Mouse (Mus musculus) MEL (cell line): ENCODE data around the gene Vac14.

Experiments used
- CHD2 ChIP-seq: IDR thresholded peaks from 2 replicates; pipeline ENCODE4 v1.6.1; 2011; ENCODE audit warnings: low read length, improper control_type of control experiment
- CTCF ChIP-seq, 3 experiments: IDR thresholded peaks in 2 of 3; conservative IDR thresholded peaks in 1 of 3; 2 replicates each; pipeline ENCODE4 v1.5.1; 2011 to 2012; ENCODE audit warnings: low read length in 3 of 3, low read depth in 2 of 3, mild to moderate bottlenecking in 2 of 3, improper control_type of control experiment in 1 of 3, inconsistent platforms in 1 of 3, mixed read lengths in 1 of 3, moderate library complexity in 1 of 3; ENCODE audit not compliant: control insufficient read depth in 1 of 3, insufficient read depth in 1 of 3, poor library complexity in 1 of 3, severe bottlenecking in 1 of 3
- ELF1 ChIP-seq: IDR thresholded peaks from 2 replicates; pipeline ENCODE4 v1.6.1; 2014; ENCODE audit warnings: low read depth, mild to moderate bottlenecking, inconsistent platforms, low read length, improper control_type of control experiment, moderate library complexity
- EP300 ChIP-seq, 2 experiments: IDR thresholded peaks; 2 replicates each; pipeline ENCODE4 v1.6.1; 2011; ENCODE audit warnings: improper control_type of control experiment in 2 of 2, low read length in 2 of 2, low read depth in 1 of 2, mild to moderate bottlenecking in 1 of 2
- GATA1 ChIP-seq: IDR thresholded peaks from 2 replicates; pipeline ENCODE4 v1.6.1; 2011; ENCODE audit warnings: low read depth, low read length, improper control_type of control experiment
- MAFK ChIP-seq: IDR thresholded peaks from 2 replicates; pipeline ENCODE4 v1.6.1; 2011; ENCODE audit warnings: low read depth, mild to moderate bottlenecking, low read length, improper control_type of control experiment, borderline replicate concordance
- NELFE ChIP-seq: IDR thresholded peaks from 2 replicates; pipeline ENCODE4 v1.6.1; 2011; ENCODE audit warnings: low read depth, low read length, improper control_type of control experiment
- POLR2A ChIP-seq, 2 experiments: IDR thresholded peaks; 2 replicates each; pipeline ENCODE4 v1.6.1; 2011 to 2012; ENCODE audit warnings: low read length in 2 of 2, mild to moderate bottlenecking in 2 of 2, control low read depth in 1 of 2, improper control_type of control experiment in 1 of 2, low read depth in 1 of 2, moderate library complexity in 1 of 2; ENCODE audit not compliant: control insufficient read depth in 1 of 2, insufficient read depth in 1 of 2, poor library complexity in 1 of 2
- RAD21 ChIP-seq: IDR thresholded peaks from 2 replicates; pipeline ENCODE4 v1.6.1; 2011; ENCODE audit warnings: mild to moderate bottlenecking, low read depth, low read length, improper control_type of control experiment
- USF1 ChIP-seq: IDR thresholded peaks from 2 replicates; pipeline ENCODE4 v1.6.1; 2014; ENCODE audit warnings: low read depth, mild to moderate bottlenecking, inconsistent platforms, low read length, improper control_type of control experiment, moderate library complexity
- ZC3H11A ChIP-seq: IDR thresholded peaks from 2 replicates; pipeline ENCODE4 v1.6.1; 2012; ENCODE audit warnings: low read depth, mild to moderate bottlenecking, inconsistent platforms, low read length, improper control_type of control experiment
- ZKSCAN1 ChIP-seq: IDR thresholded peaks from 2 replicates; pipeline ENCODE4 v1.6.1; 2012; ENCODE audit warnings: low read depth, mild to moderate bottlenecking, inconsistent platforms, low read length, improper control_type of control experiment, moderate library complexity

DNA sequence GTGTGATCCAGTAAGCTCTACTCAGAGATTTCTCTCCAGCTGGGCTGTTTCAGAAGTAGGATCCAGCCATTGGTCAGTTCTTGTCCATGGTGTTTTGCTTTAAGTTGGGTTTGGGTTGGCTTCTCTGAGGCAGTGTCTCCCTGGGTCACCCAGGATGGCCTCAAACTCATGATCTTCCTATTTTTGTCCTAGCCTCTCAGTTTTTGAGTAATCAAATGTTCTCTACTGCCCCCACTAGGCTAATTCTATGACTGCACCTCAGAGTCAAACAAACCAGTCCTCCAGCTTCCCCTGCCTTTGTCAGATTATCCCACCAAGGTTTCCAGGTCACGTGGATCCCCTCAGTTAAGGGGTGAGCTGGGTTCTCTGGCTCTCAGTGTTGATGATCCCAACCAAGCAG, 13.8 kb upstream of the Vac14 start:
- TF ChIP-seq CTCF (IDR thresholded peaks at IDR 0.05 in 2 of 3, conservative IDR thresholded peaks at IDR 0.05 in 1 of 3; ENCODE audit: control insufficient read depth in 1 of 3, insufficient read depth in 1 of 3, low read depth in 2 of 3, low read length in 3 of 3, poor library complexity in 1 of 3, severe bottlenecking in 1 of 3) (peak in 2 of 3 experiments; percentile 62 to 70; a peak in 4 of 6 replicates), NELFE (no peak), MAFK (no peak), POLR2A (IDR thresholded peaks at IDR 0.05; ENCODE audit: control insufficient read depth in 1 of 2, insufficient read depth in 1 of 2, low read depth in 1 of 2, low read length in 2 of 2, poor library complexity in 1 of 2) (no peak), EP300 (IDR thresholded peaks at IDR 0.05; ENCODE audit: low read depth in 1 of 2, low read length in 2 of 2) (no peak), USF1 (peak; percentile 34; the same call in 1 of the 2 replicates), ELF1 (no peak), CHD2 (no peak), GATA1 (no peak), ZC3H11A (no peak), ZKSCAN1 (no peak), RAD21 (peak; percentile 61)
